Mouse (Mus musculus): ENCODE data around the gene Zxdb. TPM values are rescaled to one million over a fixed set of nuclear protein-coding genes. Genes with fewer than 3 reads are reported as not detected.
"Not testable (repeated sequence)": the region's sequence is repeated elsewhere in the genome, so short reads cannot be mapped to it uniquely, and the experiment has no call there.

Zxdb gene
- total RNA-seq (2021), result 10 to 100 TPM; 12.2 to 12.9 TPM

GRCm38 (mm10) chrX:94724192-94724971 is at the start of gene Zxdb:
Zxdb (plus strand) TSS chrX:94724569.
- intact Hi-C loops (cut with DNase I), result not testable (repeated sequence)

GRCm38 (mm10) chrX:94674977-94675376 is 49.4 kb upstream of the Zxdb start:
- DNase-seq, result peak; percentile 41
- intact Hi-C loops (cut with DNase I), result loop anchor here (10.0 kb wide), 1 partner anchor 340 kb away; no protein-coding TSS in a partner anchor

More at GRCm38 (mm10) chrX:94724192-94724971, at the start of gene Zxdb:
- not testable (repeated sequence) for DNase-seq

- DNase-seq; intact Hi-C loops (cut with DNase I): not testable (repeated sequence)
Observed at GRCm38 (mm10) chrX:94681581-94681980, 42.8 kb upstream of the Zxdb start.

GRCm38 (mm10) chrX:94689593-94689992 is 34.8 kb upstream of the Zxdb start:
- peak; percentile 1 for DNase-seq
- intact Hi-C loops (cut with DNase I), result not testable (repeated sequence)

- intact Hi-C loops (cut with DNase I); DNase-seq: not testable (repeated sequence)
Observed at GRCm38 (mm10) chrX:94706676-94707075, 17.7 kb upstream of the Zxdb start.

GRCm38 (mm10) chrX:94709752-94710151 is 14.6 kb upstream of the Zxdb start:
- intact Hi-C loops (cut with DNase I); DNase-seq: not testable (repeated sequence)

- peak; percentile 0 for DNase-seq
- intact Hi-C loops (cut with DNase I), result not testable (repeated sequence)
Observed at GRCm38 (mm10) chrX:94724972-94725569, 702 bp downstream of the Zxdb start.

GRCm38 (mm10) chrX:94725627-94726083 is 1.3 kb downstream of the Zxdb start:
- intact Hi-C loops (cut with DNase I); DNase-seq: not testable (repeated sequence)

- no peak for DNase-seq
- intact Hi-C loops (cut with DNase I), result no loop called here
Observed at GRCm38 (mm10) chrX:94731596-94731995, 7.2 kb downstream of the Zxdb start.

GRCm38 (mm10) chrX:94753733-94754132 is 29.4 kb downstream of the Zxdb start:
- intact Hi-C loops (cut with DNase I), result no loop called here
- no peak for DNase-seq

- no peak for DNase-seq
- intact Hi-C loops (cut with DNase I), result no loop called here
Observed at GRCm38 (mm10) chrX:94759959-94760358, 35.6 kb downstream of the Zxdb start.

GRCm38 (mm10) chrX:94773876-94774275 is 49.5 kb downstream of the Zxdb start:
- intact Hi-C loops (cut with DNase I), result no loop called here
- DNase-seq, result no peak

Other genes starting within 250 kb of the Zxdb start
- gene Maged1, start 182.4 kb upstream of the Zxdb start, total RNA-seq (2021), result 100 to 1,000 TPM; 517 to 564 TPM
- gene Gspt2, start 88.5 kb upstream of the Zxdb start, total RNA-seq (2021), result 10 to 100 TPM; 29.4 to 31.1 TPM